Mouse (Mus musculus): Measurements from ENCODE around the gene Trp53tg5.

DNA sequence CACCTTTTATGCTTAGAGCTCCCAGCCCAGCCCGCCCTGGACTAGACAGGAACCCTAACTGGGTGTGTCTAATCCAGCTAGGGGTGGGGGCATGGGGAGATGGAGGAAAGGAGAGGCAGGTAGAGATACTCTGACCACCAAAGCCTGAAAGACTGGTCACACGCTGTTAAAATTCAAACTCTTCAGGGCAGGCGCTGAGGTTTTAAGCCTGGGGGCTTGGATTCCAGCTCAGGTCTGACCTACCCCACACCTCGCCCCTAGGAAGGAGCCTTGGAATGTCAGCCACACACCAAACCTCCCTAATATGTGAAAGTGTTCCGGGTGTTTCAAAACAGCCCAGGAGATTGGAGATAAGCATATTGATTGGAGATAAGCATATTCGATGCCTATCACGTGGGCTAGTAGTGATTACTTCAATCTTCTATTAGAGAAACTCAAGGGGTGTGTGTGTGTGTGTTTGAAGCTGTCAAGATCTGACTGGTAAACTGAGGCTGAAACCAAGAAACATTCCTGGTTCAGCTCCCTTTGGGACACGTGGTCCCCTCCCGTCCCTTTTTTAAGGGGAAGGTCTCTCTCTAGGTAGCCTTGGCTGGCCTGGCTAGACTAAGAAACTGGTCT lies 40.1 kb downstream of the Trp53tg5 start:
- TF ChIP-seq CTCF (IDR thresholded peaks at IDR 0.05; ENCODE audit: low read depth) (no peak), EP300 (optimal IDR thresholded peaks at IDR 0.05) (no peak)

All from stomach, postnatal 0 days (tissue).